In the genomic region with DNA sequence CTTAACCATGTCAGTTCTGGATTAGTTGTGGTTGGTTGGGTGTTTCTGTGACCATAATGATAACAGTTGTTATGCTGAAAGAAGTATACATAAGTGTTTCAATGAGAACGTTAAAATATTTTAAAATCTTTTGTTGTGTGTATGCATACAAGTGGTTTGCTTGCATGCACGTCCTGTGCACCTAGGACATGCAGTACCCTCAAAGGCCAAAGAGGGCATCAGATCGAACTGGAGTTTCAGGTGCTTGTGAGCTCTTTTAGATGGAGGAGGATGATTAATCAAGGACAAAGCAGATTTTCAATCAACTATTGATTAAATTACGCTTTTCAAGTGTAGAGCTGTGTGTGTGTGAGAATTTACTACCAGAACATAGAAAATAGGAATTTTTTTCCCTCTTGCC, we compare ENCODE assay signal across 1 mouse cellular context.
TF ChIP-seq lines count a peak whose summit lies in the region.

No protein-coding gene starts in this region.

TF ChIP-seq in ES-E14, 5 proteins besides CTCF, POLR2A, EP300 and RAD21 (continued from another document):
- TF ChIP-seq CHD2 (IDR thresholded peaks at IDR 0.05; ENCODE audit: low read depth, low read length) (no peak), ZC3H11A (IDR thresholded peaks at IDR 0.05; ENCODE audit: borderline replicate concordance, low read depth, low read length) (no peak), HCFC1 (IDR thresholded peaks at IDR 0.05; ENCODE audit: borderline replicate concordance, insufficient read depth, low read length) (no peak), ZNF384 (IDR thresholded peaks at IDR 0.05; ENCODE audit: low read depth, low read length) (no peak)
TF ChIP-seq in ES-E14: peak in this region for 0.
